In the genomic region with DNA sequence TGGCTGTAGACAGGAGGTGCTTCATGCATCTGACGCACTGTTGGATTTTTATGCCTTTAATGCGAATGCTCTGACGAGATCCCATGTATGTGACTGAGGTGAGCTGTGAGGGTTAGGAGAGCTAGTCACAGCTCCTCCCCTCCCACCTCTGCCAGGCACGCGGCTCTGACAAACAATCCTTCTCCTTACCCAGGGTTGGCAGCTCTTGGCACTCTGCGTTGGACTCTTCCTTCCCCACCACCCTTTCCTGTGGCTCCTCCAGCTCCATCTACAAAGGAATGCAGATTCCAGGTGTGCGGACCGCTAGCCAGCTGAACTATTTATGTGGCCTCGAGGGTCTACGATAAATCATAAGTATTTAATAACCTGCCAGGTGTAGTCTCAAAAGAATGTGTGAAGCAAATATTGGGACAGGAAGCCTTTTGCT, we compare ENCODE assay signal across 14 mouse cellular contexts. TPM values are rescaled to one million over a fixed set of nuclear protein-coding genes. Genes with fewer than 3 reads are reported as not detected.
DNase-seq lines count a peak whose midpoint lies in the region; ATAC-seq and TF ChIP-seq lines count a peak whose summit lies in the region.
"Had no signal": no experiment of that assay in that cellular context is flagged by ENCODE, and none has a peak within 500 bp of the region (broad histone marks: within the 10 kb centered on the region; RNA-seq: fewer than 3 reads in every experiment).

No protein-coding gene starts in this region.

- no peaks in the 10 kb centered on the region for H3K27me3 ChIP-seq in kidney, embryonic 15.5 days
- no peaks in the 10 kb centered on the region for H3K27me3 ChIP-seq in kidney, adult 2 months (replicated peaks; ENCODE audit: control insufficient read depth, insufficient read depth, low read length)
- no peaks in the 10 kb centered on the region for H3K27me3 ChIP-seq in midbrain, embryonic 16.5 days (ENCODE audit: control insufficient read depth, insufficient read depth, low read depth, low read length)
- no peaks in the 10 kb centered on the region for H3K27me3 ChIP-seq in heart, embryonic 12.5 days (replicated peaks)
- H3K27me3 ChIP-seq: intestine, embryonic 15.5 days; liver, embryonic 12.5 days had no signal

- no peaks in the 10 kb centered on the region for H3K9me3 ChIP-seq in kidney, embryonic 15.5 days (replicated peaks)
- no peaks in the 10 kb centered on the region for H3K9me3 ChIP-seq in midbrain, embryonic 16.5 days (replicated peaks; ENCODE audit: control insufficient read depth, low read length, poor library complexity, severe bottlenecking)
- no peaks in the 10 kb centered on the region for H3K9me3 ChIP-seq in heart, embryonic 12.5 days (replicated peaks)
- H3K9me3 ChIP-seq: intestine, embryonic 15.5 days; liver, embryonic 12.5 days had no signal

- 0 out of 2 replicates have a peak, but pooled peaks have one; percentile 36 for ATAC-seq in kidney, embryonic 15.5 days (replicated peaks; ENCODE audit: low FRiP score)
- peak; percentile 83 for ATAC-seq in midbrain, embryonic 16.5 days
- no peak for ATAC-seq in heart, embryonic 12.5 days (ENCODE audit: insufficient number of reproducible peaks, low FRiP score)
- ATAC-seq: CD4-positive, CD25-positive, alpha-beta regulatory T cell, adult 4 months; intestine, embryonic 15.5 days; liver, embryonic 12.5 days had no signal

- no peak overlapping the region for H3K9ac ChIP-seq in kidney, embryonic 15.5 days
- H3K9ac ChIP-seq in midbrain, embryonic 16.5 days (ENCODE audit: low read depth, low read length): peak overlapping the region; percentile 12
- H3K9ac ChIP-seq in heart, embryonic 12.5 days: no peak overlapping the region
- H3K9ac ChIP-seq: intestine, embryonic 15.5 days; liver, embryonic 12.5 days had no signal

- H3K27ac ChIP-seq in kidney, embryonic 15.5 days: no peak overlapping the region
- H3K27ac ChIP-seq in kidney, adult 2 months (ENCODE audit: insufficient read depth, low read depth, low read length): no peak overlapping the region
- H3K27ac ChIP-seq in cortical plate, adult 2 months (ENCODE audit: insufficient read depth, low read length): no peak overlapping the region
- peak overlapping the region; percentile 67 for H3K27ac ChIP-seq in midbrain, embryonic 16.5 days (ENCODE audit: low read length)
- H3K27ac ChIP-seq in heart, embryonic 12.5 days (ENCODE audit: poor library complexity, severe bottlenecking): no peak overlapping the region
- H3K27ac ChIP-seq: intestine, embryonic 15.5 days; layer of hippocampus, adult 2 months; liver, embryonic 12.5 days had no signal

- H3K4me1 ChIP-seq in kidney, embryonic 15.5 days: 0 out of 2 replicates have a peak, but pooled peaks cover 7% of the 10 kb centered on the region
- H3K4me1 ChIP-seq in kidney, adult 2 months (ENCODE audit: control insufficient read depth, insufficient read depth, low read length): peaks cover 7% of the 10 kb centered on the region; the same call in 1 of the 2 replicates
- peaks cover 2% of the 10 kb centered on the region; the same call in 1 of the 2 replicates for H3K4me1 ChIP-seq in cortical plate, adult 2 months (ENCODE audit: control insufficient read depth, insufficient read depth, low read length)
- H3K4me1 ChIP-seq in midbrain, embryonic 16.5 days (ENCODE audit: control insufficient read depth, insufficient read depth, low read length): 0 out of 2 replicates have a peak, but pooled peaks cover 2% of the 10 kb centered on the region
- H3K4me1 ChIP-seq in heart, embryonic 12.5 days (replicated peaks): peaks cover 4% of the 10 kb centered on the region; the same call in 1 of the 2 replicates
- H3K4me1 ChIP-seq: liver, embryonic 12.5 days had no signal

- TF ChIP-seq POLR2A in kidney, adult 2 months (IDR thresholded peaks at IDR 0.05; ENCODE audit: low read depth, low read length): no peak
- TF ChIP-seq POLR2A in cortical plate, adult 2 months (IDR thresholded peaks at IDR 0.05; ENCODE audit: extremely low read depth, insufficient read depth, low read length): no peak

- WGBS in kidney, embryonic 15.5 days: 57% methylated on average over 10 of the region's 10 CpGs
- WGBS in kidney, adult 2 months: 51% methylated on average over 10 of the region's 10 CpGs
- 32% methylated on average over 10 of the region's 10 CpGs for WGBS in midbrain, embryonic 16.5 days
- 42% methylated on average over 10 of the region's 10 CpGs for whole genome bisulfite sequencing in heart, embryonic 12.5 days

- DNase-seq in kidney, adult 2 months: no peak
- peak; percentile 71 for DNase-seq in forelimb bud, embryonic 11.5 days (ENCODE audit: low read depth, low spot score)
- no peak for DNase-seq in thymus, postnatal 25 days
- DNase-seq: cerebellum, postnatal 25 days; heart, adult 18-20 months had no signal

- no peak overlapping the region for H3K4me3 ChIP-seq in kidney, embryonic 15.5 days (replicated peaks)
- no peak overlapping the region for H3K4me3 ChIP-seq in kidney, adult 2 months (ENCODE audit: insufficient read depth, low read depth, low read length)
- H3K4me3 ChIP-seq in cortical plate, adult 2 months (ENCODE audit: insufficient read depth, low read length): 0 out of 2 replicates have a peak overlapping the region, but pooled peaks have one; percentile 2
- peak overlapping the region; percentile 25 for H3K4me3 ChIP-seq in midbrain, embryonic 16.5 days (ENCODE audit: low read depth, low read length)
- no peak overlapping the region for H3K4me3 ChIP-seq in heart, embryonic 12.5 days
- H3K4me3 ChIP-seq: erythroblast, embryonic 14.5 days; intestine, embryonic 15.5 days; layer of hippocampus, adult 2 months; liver, embryonic 12.5 days had no signal

- no peak overlapping the region for H3K4me2 ChIP-seq in kidney, embryonic 15.5 days
- H3K4me2 ChIP-seq in midbrain, embryonic 16.5 days (ENCODE audit: low read length): peak overlapping the region; percentile 49
- H3K4me2 ChIP-seq in heart, embryonic 12.5 days: no peak overlapping the region
- H3K4me2 ChIP-seq: intestine, embryonic 15.5 days; liver, embryonic 12.5 days had no signal

- no peak for TF ChIP-seq CTCF in kidney, adult 2 months (conservative IDR thresholded peaks at IDR 0.05; ENCODE audit: insufficient read depth, insufficient read length, low read depth, low read length)
- TF ChIP-seq CTCF in cortical plate, adult 2 months (IDR thresholded peaks at IDR 0.05; ENCODE audit: extremely low read depth, insufficient read depth, low read length): no peak

- H3K36me3 ChIP-seq in kidney, embryonic 15.5 days: peaks cover 49% of the 10 kb centered on the region
- no peaks in the 10 kb centered on the region for H3K36me3 ChIP-seq in kidney, adult 2 months (ENCODE audit: control insufficient read depth, insufficient read depth, low read length)
- H3K36me3 ChIP-seq in midbrain, embryonic 16.5 days (ENCODE audit: control insufficient read depth, insufficient read depth, low read length): no peaks in the 10 kb centered on the region
- 0 out of 2 replicates have a peak, but pooled peaks cover 3% of the 10 kb centered on the region for H3K36me3 ChIP-seq in heart, embryonic 12.5 days
- H3K36me3 ChIP-seq: liver, embryonic 12.5 days had no signal

RNA-seq across cellular contexts. Expression of gene Dync2li1, which starts 30.3 kb away (rescaled TPM):
- 51.0 and 52.8 TPM in 2 replicates for polyA plus RNA-seq in kidney, embryonic 15.5 days (2015; fragmentation: Nextera tagmentation; extraction: Ambion mirVana)
- polyA plus RNA-seq in kidney, adult 2 months (2012; rRNA removed): 13.0 and 19.1 TPM in 2 replicates
- 26.6 and 27.5 TPM in 2 replicates for polyA plus RNA-seq in cortical plate, adult 2 months (2012; rRNA removed)
- polyA plus RNA-seq in midbrain, embryonic 16.5 days (2015; fragmentation: Nextera tagmentation; extraction: Ambion mirVana): 38.8 and 40.6 TPM in 2 replicates
- 9.6 and 10.1 TPM in 2 replicates for polyA plus RNA-seq in heart, embryonic 12.5 days (2016; fragmentation: Nextera tagmentation; extraction: Ambion mirVana)
- polyA plus RNA-seq: erythroblast, embryonic 14.5 days had no signal

Comparison
In these comparisons a context has a peak if more than half of its experiments do, and no peak if none do; other contexts are left out.
1. H3K4me3 ChIP-seq: peak in cortical plate, adult 2 months (single experiment) and midbrain, embryonic 16.5 days (single experiment); none in kidney, embryonic 15.5 days (single experiment), kidney, adult 2 months (single experiment) and heart, embryonic 12.5 days (single experiment).